Mouse (Mus musculus) G1E (cell line): ENCODE data around the gene Mael.

ENCODE experiments used
- CTCF ChIP-seq: IDR thresholded peaks from 2 replicates; pipeline ENCODE4 v1.5.1; 2012; ENCODE audit warnings: low read depth, low read length, inconsistent platforms, mixed read lengths
- GATA1 ChIP-seq: IDR thresholded peaks from 2 replicates; pipeline ENCODE4 v1.6.1; 2012; ENCODE audit warnings: borderline replicate concordance, low read length, inconsistent platforms, mixed read lengths
- POLR2AphosphoS5 ChIP-seq: IDR thresholded peaks from 2 replicates; pipeline ENCODE4 v1.6.1; 2012; ENCODE audit warnings: low read depth, low read length, inconsistent platforms; ENCODE audit not compliant: insufficient replicate concordance
- TAL1 ChIP-seq: conservative IDR thresholded peaks from 2 replicates; pipeline ENCODE4 v1.6.1; 2012; ENCODE audit warnings: low read depth, low read length, inconsistent platforms, mixed read lengths

DNA sequence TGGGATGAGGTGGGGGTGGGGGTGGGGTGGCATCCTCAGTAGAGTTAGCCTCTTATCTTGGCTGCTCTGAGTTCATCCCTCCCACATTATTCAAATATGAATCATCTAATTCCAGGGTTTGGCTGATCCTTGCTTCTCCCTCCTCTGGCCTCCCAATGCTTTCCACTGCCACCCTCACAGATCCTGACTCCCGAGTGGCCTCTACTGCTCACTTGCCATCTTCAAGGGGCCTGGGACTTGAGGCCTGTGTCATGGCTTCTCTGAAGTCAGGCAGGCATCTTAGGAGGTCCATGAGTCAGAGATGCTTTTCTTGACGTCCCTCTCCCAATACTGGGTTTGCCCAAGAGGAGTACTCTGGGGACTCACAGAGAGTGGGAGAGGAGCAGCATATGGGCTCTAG, 17.1 kb upstream of the Mael start:
- TF ChIP-seq CTCF (no peak), GATA1 (no peak), TAL1 (no peak), POLR2AphosphoS5 (no peak)
